Mouse (Mus musculus): ENCODE data around the gene 2010109A12Rik. TPM values are rescaled to one million over a fixed set of nuclear protein-coding genes. Genes with fewer than 3 reads are reported as not detected.

Gene 2010109A12Rik
- total and polyA plus RNA-seq, 2 experiments from 2014 or later = 1.7 TPM; not detected in 1

GRCm38 (mm10) chr5:93229527-93229926 is 23.2 kb downstream of the 2010109A12Rik start:
- no peak overlapping the region for H3K9ac ChIP-seq (replicated peaks; ENCODE audit: low read depth, low read length)
- no peak overlapping the region for H3K4me2 ChIP-seq (ENCODE audit: low read depth, low read length)
- no peak for DNase-seq (ENCODE audit: low spot score)
- H3K9me3 ChIP-seq (replicated peaks; ENCODE audit: control insufficient read depth, low read length) = no peaks in the 10 kb centered on the region
- TF ChIP-seq EP300 (IDR thresholded peaks at IDR 0.05; ENCODE audit: low read depth) (no peak), CTCF (IDR thresholded peaks at IDR 0.05; ENCODE audit: low read depth) (no peak)
- no peaks in the 10 kb centered on the region for H3K27me3 ChIP-seq (ENCODE audit: control insufficient read depth, insufficient read depth, low read length)
- no peak overlapping the region for H3K27ac ChIP-seq (ENCODE audit: low read depth)
- no peaks in the 10 kb centered on the region for H3K36me3 ChIP-seq (replicated peaks; ENCODE audit: control insufficient read depth, insufficient read depth, low read length)
- H3K4me3 ChIP-seq (ENCODE audit: low read depth, low read length) = no peak overlapping the region
- H3K4me1 ChIP-seq (ENCODE audit: control insufficient read depth, insufficient read depth) = no peaks in the 10 kb centered on the region
- ATAC-seq (ENCODE audit: insufficient read depth, low read depth) = no peak
- WGBS = 74% methylated on average over 2 of the region's 2 CpGs

GRCm38 (mm10) chr5:93231721-93232120 is 25.4 kb downstream of the 2010109A12Rik start:
- DNase-seq (ENCODE audit: low spot score) (no peak), ATAC-seq (ENCODE audit: insufficient read depth, low read depth) (no peak)
- Histone ChIP-seq H3K4me2 (ENCODE audit: low read depth, low read length) (no peak overlapping the region), H3K27me3 (ENCODE audit: control insufficient read depth, insufficient read depth, low read length) (no peaks in the 10 kb centered on the region), H3K4me3 (ENCODE audit: low read depth, low read length) (no peak overlapping the region), H3K4me1 (ENCODE audit: control insufficient read depth, insufficient read depth) (no peaks in the 10 kb centered on the region), H3K9me3 (replicated peaks; ENCODE audit: control insufficient read depth, low read length) (no peaks in the 10 kb centered on the region), H3K27ac (ENCODE audit: low read depth) (no peak overlapping the region), H3K36me3 (replicated peaks; ENCODE audit: control insufficient read depth, insufficient read depth, low read length) (no peaks in the 10 kb centered on the region), H3K9ac (replicated peaks; ENCODE audit: low read depth, low read length) (no peak overlapping the region)
- no peak for TF ChIP-seq CTCF (IDR thresholded peaks at IDR 0.05; ENCODE audit: low read depth)
- WGBS = 67% methylated on average over 3 of the region's 3 CpGs

GRCm38 (mm10) chr5:93232838-93233237 is 26.5 kb downstream of the 2010109A12Rik start:
- 87% methylated on average over 2 of the region's 2 CpGs for whole genome bisulfite sequencing
- no peak overlapping the region for H3K4me2 ChIP-seq (ENCODE audit: low read depth, low read length)
- no peak for DNase-seq (ENCODE audit: low spot score)

GRCm38 (mm10) chr5:93234130-93234529 is 27.8 kb downstream of the 2010109A12Rik start:
- no peaks in the 10 kb centered on the region for H3K4me1 ChIP-seq (ENCODE audit: control insufficient read depth, insufficient read depth)
- 70% methylated on average over 4 of the region's 4 CpGs for WGBS
- TF ChIP-seq EP300 (IDR thresholded peaks at IDR 0.05; ENCODE audit: low read depth) = no peak
- H3K27ac ChIP-seq (ENCODE audit: low read depth) = no peak overlapping the region
- no peaks in the 10 kb centered on the region for H3K36me3 ChIP-seq (replicated peaks; ENCODE audit: control insufficient read depth, insufficient read depth, low read length)
- DNase-seq (ENCODE audit: low spot score) (no peak), ATAC-seq (ENCODE audit: insufficient read depth, low read depth) (no peak)
- no peaks in the 10 kb centered on the region for H3K9me3 ChIP-seq (replicated peaks; ENCODE audit: control insufficient read depth, low read length)
- no peak overlapping the region for H3K9ac ChIP-seq (replicated peaks; ENCODE audit: low read depth, low read length)
- no peak overlapping the region for H3K4me3 ChIP-seq (ENCODE audit: low read depth, low read length)
- H3K27me3 ChIP-seq (ENCODE audit: control insufficient read depth, insufficient read depth, low read length) = no peaks in the 10 kb centered on the region
- no peak overlapping the region for H3K4me2 ChIP-seq (ENCODE audit: low read depth, low read length)

More at GRCm38 (mm10) chr5:93232838-93233237, 26.5 kb downstream of the 2010109A12Rik start:
- Histone ChIP-seq H3K36me3 (replicated peaks; ENCODE audit: control insufficient read depth, insufficient read depth, low read length) (no peaks in the 10 kb centered on the region), H3K9me3 (replicated peaks; ENCODE audit: control insufficient read depth, low read length) (no peaks in the 10 kb centered on the region), H3K4me1 (ENCODE audit: control insufficient read depth, insufficient read depth) (no peaks in the 10 kb centered on the region), H3K27ac (ENCODE audit: low read depth) (no peak overlapping the region), H3K9ac (replicated peaks; ENCODE audit: low read depth, low read length) (no peak overlapping the region), H3K27me3 (ENCODE audit: control insufficient read depth, insufficient read depth, low read length) (no peaks in the 10 kb centered on the region), H3K4me3 (ENCODE audit: low read depth, low read length) (no peak overlapping the region)
- TF ChIP-seq EP300 (IDR thresholded peaks at IDR 0.05; ENCODE audit: low read depth) (no peak), CTCF (IDR thresholded peaks at IDR 0.05; ENCODE audit: low read depth) (no peak)
- ATAC-seq (ENCODE audit: insufficient read depth, low read depth) = no peak

DNA sequence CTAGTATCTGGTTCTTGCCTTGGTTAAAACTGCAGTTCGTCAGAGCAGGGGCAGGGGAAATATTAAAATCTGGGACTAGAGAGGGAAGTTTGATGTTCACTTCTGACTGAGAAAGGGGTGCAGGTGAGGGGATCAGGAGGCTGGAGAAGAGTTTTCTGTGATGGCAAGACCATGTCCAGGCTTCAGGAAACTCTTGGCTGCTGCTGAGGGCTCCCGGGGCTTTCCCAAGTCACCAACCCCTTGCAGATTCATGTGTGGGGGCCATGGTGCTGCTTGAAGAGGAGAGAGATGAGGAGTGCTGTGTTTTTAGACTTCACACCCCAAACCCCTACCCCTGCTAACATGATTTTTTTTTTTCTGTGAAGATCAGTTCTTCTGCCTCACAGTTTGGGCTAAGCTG is 28.3 kb downstream of the 2010109A12Rik start:
- ATAC-seq (ENCODE audit: insufficient read depth, low read depth) = no peak
- no peaks in the 10 kb centered on the region for H3K36me3 ChIP-seq (replicated peaks; ENCODE audit: control insufficient read depth, insufficient read depth, low read length)
- WGBS = 65% methylated on average over 2 of the region's 2 CpGs

DNA sequence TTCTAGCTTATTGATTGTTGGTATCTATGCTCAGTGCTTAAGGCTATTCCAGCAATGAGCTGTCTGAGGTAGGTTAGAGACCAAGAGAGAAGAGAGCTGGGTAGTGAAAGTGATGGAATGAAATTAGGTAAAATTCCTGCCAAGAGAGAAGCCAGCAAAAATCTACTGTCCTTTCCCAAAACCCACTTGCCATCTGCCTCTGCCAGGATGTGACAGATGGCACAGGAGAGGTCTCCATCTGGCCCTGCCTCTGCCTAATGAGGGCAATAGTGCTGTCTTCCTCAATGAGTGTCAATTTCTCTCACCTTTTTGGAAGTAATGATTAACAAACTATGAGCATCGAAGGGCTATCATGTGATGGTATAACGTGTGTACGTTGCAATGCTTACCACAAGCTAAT is 29.6 kb downstream of the 2010109A12Rik start:
- WGBS = 89% methylated on average over 3 of the region's 3 CpGs

More for the DNA sequence above, 28.3 kb downstream of the 2010109A12Rik start:
- Histone ChIP-seq H3K4me2 (ENCODE audit: low read depth, low read length) (no peak overlapping the region), H3K27me3 (ENCODE audit: control insufficient read depth, insufficient read depth, low read length) (no peaks in the 10 kb centered on the region), H3K4me1 (ENCODE audit: control insufficient read depth, insufficient read depth) (no peaks in the 10 kb centered on the region), H3K27ac (ENCODE audit: low read depth) (no peak overlapping the region), H3K4me3 (ENCODE audit: low read depth, low read length) (no peak overlapping the region), H3K9me3 (replicated peaks; ENCODE audit: control insufficient read depth, low read length) (no peaks in the 10 kb centered on the region), H3K9ac (replicated peaks; ENCODE audit: low read depth, low read length) (no peak overlapping the region)
- TF ChIP-seq EP300 (IDR thresholded peaks at IDR 0.05; ENCODE audit: low read depth) (no peak), CTCF (IDR thresholded peaks at IDR 0.05; ENCODE audit: low read depth) (no peak)
- DNase-seq (ENCODE audit: low spot score) = no peak

More for the DNA sequence above, 29.6 kb downstream of the 2010109A12Rik start:
- ATAC-seq (ENCODE audit: insufficient read depth, low read depth) (no peak), DNase-seq (ENCODE audit: low spot score) (no peak)
- H3K27ac ChIP-seq (ENCODE audit: low read depth) = no peak overlapping the region
- no peak overlapping the region for H3K4me3 ChIP-seq (ENCODE audit: low read depth, low read length)
- H3K4me1 ChIP-seq (ENCODE audit: control insufficient read depth, insufficient read depth) = no peaks in the 10 kb centered on the region
- H3K27me3 ChIP-seq (ENCODE audit: control insufficient read depth, insufficient read depth, low read length) = no peaks in the 10 kb centered on the region
- H3K9me3 ChIP-seq (replicated peaks; ENCODE audit: control insufficient read depth, low read length) = no peaks in the 10 kb centered on the region
- no peak overlapping the region for H3K4me2 ChIP-seq (ENCODE audit: low read depth, low read length)
- no peak overlapping the region for H3K9ac ChIP-seq (replicated peaks; ENCODE audit: low read depth, low read length)
- TF ChIP-seq EP300 (IDR thresholded peaks at IDR 0.05; ENCODE audit: low read depth) (no peak), CTCF (IDR thresholded peaks at IDR 0.05; ENCODE audit: low read depth) (no peak)
- no peaks in the 10 kb centered on the region for H3K36me3 ChIP-seq (replicated peaks; ENCODE audit: control insufficient read depth, insufficient read depth, low read length)

All from heart, postnatal 0 days (tissue).